Mouse (Mus musculus): ENCODE results near the gene Muc15. TPM values are rescaled to one million over a fixed set of nuclear protein-coding genes. Genes with fewer than 3 reads are reported as not detected.

Muc15 gene
- polyA plus RNA-seq, 1 experiment from 2014 or later = 6.8 TPM

- Histone ChIP-seq H3K9ac (ENCODE audit: low read length) (no peak overlapping the region), H3K4me3 (ENCODE audit: low read depth, low read length) (no peak overlapping the region), H3K36me3 (ENCODE audit: control insufficient read depth, insufficient read depth, low read length) (no peaks in the 10 kb centered on the region), H3K27me3 (ENCODE audit: control insufficient read depth, insufficient read depth, low read length) (no peaks in the 10 kb centered on the region), H3K9me3 (ENCODE audit: control insufficient read depth, low read length) (no peaks in the 10 kb centered on the region), H3K27ac (replicated peaks) (no peak overlapping the region), H3K4me1 (replicated peaks; ENCODE audit: control insufficient read depth, insufficient read depth) (no peaks in the 10 kb centered on the region), H3K4me2 (replicated peaks; ENCODE audit: low read depth) (no peak overlapping the region)
- TF ChIP-seq EP300 (optimal IDR thresholded peaks at IDR 0.05) (no peak), CTCF (IDR thresholded peaks at IDR 0.05; ENCODE audit: low read depth) (no peak)
- no peak for DNase-seq (ENCODE audit: low spot score)
- ATAC-seq (ENCODE audit: low FRiP score, low TSS enrichment) = no peak
- WGBS = 80% methylated on average over 3 of the region's 3 CpGs
Observed at GRCm38 (mm10) chr2:110787396-110787795, 66.3 kb downstream of the Muc15 start.

Other genes with a start within 250 kb of the Muc15 start
- gene Slc5a12, start 124.0 kb upstream of the Muc15 start, polyA plus RNA-seq (2015; fragmentation: Nextera tagmentation; extraction: Ambion mirVana) = not detected in 2 replicates
- gene Ano3, start 229.6 kb downstream of the Muc15 start, polyA plus RNA-seq (2015; fragmentation: Nextera tagmentation; extraction: Ambion mirVana) = 0.05 and 0.16 TPM in 2 replicates

All from stomach, postnatal 0 days (tissue).